Mouse (Mus musculus): Measurements from ENCODE around the gene Gm20388. TPM values are rescaled to one million over a fixed set of nuclear protein-coding genes. Genes with fewer than 3 reads are reported as not detected.

The Gm20388 gene
- total and polyA plus RNA-seq, 2 experiments from 2014 or later, result 51.3 TPM; not detected in 1

DNA sequence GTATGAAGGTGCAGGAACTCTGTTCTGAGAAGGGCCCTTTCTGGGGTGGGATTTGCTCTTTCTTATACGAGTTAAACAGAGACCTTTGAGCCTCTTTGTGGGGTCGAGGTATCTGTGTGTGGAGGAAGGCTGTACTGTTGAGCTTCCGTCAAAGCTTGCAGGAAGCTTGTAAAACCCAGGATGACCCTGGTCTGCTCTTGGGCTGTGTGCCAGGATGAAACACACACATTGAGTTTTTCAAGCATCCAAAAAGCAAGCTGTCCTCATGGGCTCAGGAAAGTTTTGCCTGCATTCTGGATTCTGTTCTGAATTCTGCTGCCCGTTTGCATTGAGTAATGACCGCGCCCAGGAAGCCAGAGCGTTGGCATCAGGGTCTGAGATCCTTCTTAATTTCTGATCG, 4353.4 kb downstream of the Gm20388 start:
- no peak overlapping the region for H3K9ac ChIP-seq
- ATAC-seq (no peak), DNase-seq (no peak)
- H3K4me2 ChIP-seq (ENCODE audit: low read depth), result no peak overlapping the region
- no peaks in the 10 kb centered on the region for H3K27me3 ChIP-seq (ENCODE audit: insufficient read depth, low read length)
- H3K27ac ChIP-seq (ENCODE audit: low read depth, low read length), result no peak overlapping the region
- no peaks in the 10 kb centered on the region for H3K36me3 ChIP-seq (ENCODE audit: insufficient read depth)
- 80% methylated on average over 8 of the region's 8 CpGs for WGBS
- H3K9me3 ChIP-seq (ENCODE audit: low read length), result no peaks in the 10 kb centered on the region
- no peak for TF ChIP-seq CTCF (IDR thresholded peaks at IDR 0.05; ENCODE audit: low read depth)
- no peaks in the 10 kb centered on the region for H3K4me1 ChIP-seq (ENCODE audit: insufficient read depth)
- H3K4me3 ChIP-seq (ENCODE audit: low read depth, low read length), result no peak overlapping the region

- 91% methylated on average over 12 of the region's 12 CpGs for WGBS
- H3K9ac ChIP-seq, result no peak overlapping the region
- no peak overlapping the region for H3K27ac ChIP-seq (ENCODE audit: low read depth, low read length)
- H3K36me3 ChIP-seq (ENCODE audit: insufficient read depth), result no peaks in the 10 kb centered on the region
- H3K4me3 ChIP-seq (ENCODE audit: low read depth, low read length), result no peak overlapping the region
- no peaks in the 10 kb centered on the region for H3K9me3 ChIP-seq (ENCODE audit: low read length)
- DNase-seq (no peak), ATAC-seq (no peak)
- H3K4me1 ChIP-seq (ENCODE audit: insufficient read depth), result no peaks in the 10 kb centered on the region
- no peaks in the 10 kb centered on the region for H3K27me3 ChIP-seq (ENCODE audit: insufficient read depth, low read length)
- TF ChIP-seq CTCF (IDR thresholded peaks at IDR 0.05; ENCODE audit: low read depth), result no peak
- no peak overlapping the region for H3K4me2 ChIP-seq (ENCODE audit: low read depth)
These were observed 4354.0 kb downstream of the Gm20388 start for GRCm38 (mm10) chr8:124264671-124265070.

DNA sequence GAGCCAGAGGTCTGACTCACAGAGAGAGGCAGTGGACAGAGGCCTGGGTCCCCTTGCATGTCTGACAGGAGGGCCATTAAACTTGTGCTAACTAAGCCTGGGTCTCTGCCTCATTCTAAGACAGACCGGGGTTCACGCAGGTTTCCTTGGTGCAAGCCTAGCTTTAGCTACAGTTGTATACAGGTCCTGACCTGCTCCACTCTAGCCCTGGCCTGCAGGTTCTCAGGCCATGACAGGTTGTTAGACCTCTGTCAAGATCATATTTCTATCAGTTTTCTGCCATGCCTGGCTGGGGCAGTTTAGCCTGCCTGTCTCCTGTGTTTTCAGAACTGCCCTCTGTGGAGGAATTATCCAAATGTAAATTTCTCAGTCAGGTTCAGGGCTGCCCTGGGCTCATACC, 4354.5 kb downstream of the Gm20388 start:
- Histone ChIP-seq H3K4me1 (ENCODE audit: insufficient read depth) (no peaks in the 10 kb centered on the region), H3K9ac (no peak overlapping the region)
- TF ChIP-seq CTCF (IDR thresholded peaks at IDR 0.05; ENCODE audit: low read depth), result no peak

GRCm38 (mm10) chr8:124265798-124266197, 4355.2 kb downstream of the Gm20388 start:
- Histone ChIP-seq H3K36me3 (ENCODE audit: insufficient read depth) (no peaks in the 10 kb centered on the region), H3K4me1 (ENCODE audit: insufficient read depth) (no peaks in the 10 kb centered on the region), H3K27me3 (ENCODE audit: insufficient read depth, low read length) (no peaks in the 10 kb centered on the region), H3K9ac (no peak overlapping the region), H3K27ac (ENCODE audit: low read depth, low read length) (no peak overlapping the region), H3K4me3 (ENCODE audit: low read depth, low read length) (no peak overlapping the region), H3K9me3 (ENCODE audit: low read length) (no peaks in the 10 kb centered on the region), H3K4me2 (ENCODE audit: low read depth) (no peak overlapping the region)
- TF ChIP-seq CTCF (IDR thresholded peaks at IDR 0.05; ENCODE audit: low read depth), result no peak
- ATAC-seq (no peak), DNase-seq (no peak)
- WGBS, result 83% methylated on average over 8 of the region's 8 CpGs

More for the DNA sequence above, 4354.5 kb downstream of the Gm20388 start:
- DNase-seq (no peak), ATAC-seq (no peak)
- Histone ChIP-seq H3K4me2 (ENCODE audit: low read depth) (no peak overlapping the region), H3K9me3 (ENCODE audit: low read length) (no peaks in the 10 kb centered on the region), H3K36me3 (ENCODE audit: insufficient read depth) (no peaks in the 10 kb centered on the region), H3K27ac (ENCODE audit: low read depth, low read length) (no peak overlapping the region), H3K4me3 (ENCODE audit: low read depth, low read length) (no peak overlapping the region), H3K27me3 (ENCODE audit: insufficient read depth, low read length) (no peaks in the 10 kb centered on the region)
- WGBS, result 100% methylated on average over 2 of the region's 2 CpGs

DNA sequence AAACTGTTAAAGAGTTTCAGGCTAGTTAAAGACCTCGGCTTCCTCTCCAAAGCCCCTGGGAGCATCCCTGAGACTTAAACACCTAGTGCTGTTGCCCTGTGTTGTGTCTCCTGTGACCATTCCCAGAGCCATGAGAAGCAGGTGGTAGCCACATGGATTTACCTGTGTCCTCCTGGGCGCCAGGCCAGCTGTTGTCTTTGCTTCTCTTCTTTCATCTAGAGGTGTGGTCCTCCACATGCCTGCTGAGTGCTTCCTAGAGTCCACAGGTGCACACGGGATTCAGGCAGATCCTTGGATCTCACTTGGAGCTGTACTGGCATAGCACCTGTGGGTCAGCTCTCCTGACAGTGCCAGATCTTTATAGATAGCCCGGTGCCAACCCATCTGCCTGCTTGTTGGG, 4356.6 kb downstream of the Gm20388 start:
- no peak for ATAC-seq
- H3K36me3 ChIP-seq (ENCODE audit: insufficient read depth), result no peaks in the 10 kb centered on the region
- no peaks in the 10 kb centered on the region for H3K4me1 ChIP-seq (ENCODE audit: insufficient read depth)
- no peak overlapping the region for H3K9ac ChIP-seq
- H3K4me3 ChIP-seq (ENCODE audit: low read depth, low read length), result no peak overlapping the region
- no peaks in the 10 kb centered on the region for H3K27me3 ChIP-seq (ENCODE audit: insufficient read depth, low read length)
- TF ChIP-seq CTCF (IDR thresholded peaks at IDR 0.05; ENCODE audit: low read depth), result no peak
- no peak overlapping the region for H3K27ac ChIP-seq (ENCODE audit: low read depth, low read length)
- no peak for DNase-seq
- 90% methylated on average over 4 of the region's 4 CpGs for WGBS
- H3K4me2 ChIP-seq (ENCODE audit: low read depth), result no peak overlapping the region
- no peaks in the 10 kb centered on the region for H3K9me3 ChIP-seq (ENCODE audit: low read length)

- DNase-seq (no peak), ATAC-seq (no peak)
- 82% methylated on average over 6 of the region's 6 CpGs for WGBS
- TF ChIP-seq CTCF (IDR thresholded peaks at IDR 0.05; ENCODE audit: low read depth), result no peak
- Histone ChIP-seq H3K4me2 (ENCODE audit: low read depth) (no peak overlapping the region), H3K36me3 (ENCODE audit: insufficient read depth) (no peaks in the 10 kb centered on the region), H3K4me1 (ENCODE audit: insufficient read depth) (peaks cover 18% of the 10 kb centered on the region; the same call in 1 of the 2 replicates), H3K4me3 (ENCODE audit: low read depth, low read length) (no peak overlapping the region), H3K9me3 (ENCODE audit: low read length) (no peaks in the 10 kb centered on the region), H3K27me3 (ENCODE audit: insufficient read depth, low read length) (no peaks in the 10 kb centered on the region), H3K9ac (no peak overlapping the region), H3K27ac (ENCODE audit: low read depth, low read length) (no peak overlapping the region)
These were observed 4359.9 kb downstream of the Gm20388 start for GRCm38 (mm10) chr8:124270504-124270903.

- no peaks in the 10 kb centered on the region for H3K36me3 ChIP-seq (ENCODE audit: insufficient read depth)
- TF ChIP-seq CTCF (IDR thresholded peaks at IDR 0.05; ENCODE audit: low read depth), result no peak
- peaks cover 19% of the 10 kb centered on the region; the same call in 1 of the 2 replicates for H3K4me1 ChIP-seq (ENCODE audit: insufficient read depth)
- H3K4me3 ChIP-seq (ENCODE audit: low read depth, low read length), result no peak overlapping the region
- H3K4me2 ChIP-seq (ENCODE audit: low read depth), result no peak overlapping the region
- no peak overlapping the region for H3K27ac ChIP-seq (ENCODE audit: low read depth, low read length)
- no peak overlapping the region for H3K9ac ChIP-seq
- H3K9me3 ChIP-seq (ENCODE audit: low read length), result no peaks in the 10 kb centered on the region
- no peaks in the 10 kb centered on the region for H3K27me3 ChIP-seq (ENCODE audit: insufficient read depth, low read length)
- DNase-seq, result no peak
- 91% methylated on average over 11 of the region's 11 CpGs for WGBS
- no peak for ATAC-seq
These were observed 4360.3 kb downstream of the Gm20388 start for GRCm38 (mm10) chr8:124270904-124271303.

DNA sequence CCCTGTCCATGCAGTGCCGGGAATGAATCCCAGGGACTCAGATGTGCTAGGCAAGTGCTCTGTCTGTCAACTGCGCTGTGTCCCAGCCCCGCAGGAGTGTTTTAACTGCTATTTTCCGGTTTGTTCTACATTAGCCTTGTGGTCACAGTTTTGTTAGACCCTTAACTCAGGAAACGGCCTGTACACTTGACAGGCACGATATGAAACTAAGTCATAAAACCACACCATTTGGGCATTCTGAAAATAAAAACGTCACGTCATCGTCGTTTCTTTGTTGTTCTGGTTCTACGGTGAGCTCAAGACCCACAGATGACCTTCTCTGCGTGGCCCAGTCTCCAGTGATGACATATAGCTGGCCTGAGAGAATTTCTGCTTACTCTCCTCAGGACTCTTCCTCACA, 4360.9 kb downstream of the Gm20388 start:
- no peak for TF ChIP-seq CTCF (IDR thresholded peaks at IDR 0.05; ENCODE audit: low read depth)
- H3K9ac ChIP-seq, result no peak overlapping the region
- H3K4me3 ChIP-seq (ENCODE audit: low read depth, low read length), result no peak overlapping the region
- no peaks in the 10 kb centered on the region for H3K9me3 ChIP-seq (ENCODE audit: low read length)
- no peak for ATAC-seq
- no peak overlapping the region for H3K4me2 ChIP-seq (ENCODE audit: low read depth)
- 94% methylated on average over 12 of the region's 12 CpGs for WGBS
- H3K36me3 ChIP-seq (ENCODE audit: insufficient read depth), result no peaks in the 10 kb centered on the region
- H3K4me1 ChIP-seq (ENCODE audit: insufficient read depth), result peaks cover 19% of the 10 kb centered on the region; the same call in 1 of the 2 replicates
- no peaks in the 10 kb centered on the region for H3K27me3 ChIP-seq (ENCODE audit: insufficient read depth, low read length)
- no peak for DNase-seq
- H3K27ac ChIP-seq (ENCODE audit: low read depth, low read length), result no peak overlapping the region

Data from forebrain, postnatal 0 days (tissue).